Mouse (Mus musculus): ENCODE measurements around the gene Pepd. TPM values are rescaled to one million over a fixed set of nuclear protein-coding genes. Genes with fewer than 3 reads are reported as not detected.
A peak's percentile ranks its signal among the peaks of the same experiment; 100 is the strongest.

Pepd gene
- polyA plus RNA-seq, 1 experiment from 2014 or later: 61.8 TPM

GRCm38 (mm10) chr7:35025409-35026275 is 113.5 kb downstream of the Pepd start:
- no peaks in the 10 kb centered on the region for H3K9me3 ChIP-seq (replicated peaks; ENCODE audit: control insufficient read depth, low read length)
- no peaks in the 10 kb centered on the region for H3K4me1 ChIP-seq (ENCODE audit: control insufficient read depth, insufficient read depth, low read length)
- no peak overlapping the region for H3K9ac ChIP-seq (ENCODE audit: low read length)
- no peak overlapping the region for H3K4me3 ChIP-seq (ENCODE audit: low read depth, low read length)
- no peaks in the 10 kb centered on the region for H3K36me3 ChIP-seq (ENCODE audit: control insufficient read depth, insufficient read depth, low read length)
- no peak overlapping the region for H3K27ac ChIP-seq (ENCODE audit: low read depth, low read length)
- H3K27me3 ChIP-seq (replicated peaks; ENCODE audit: control insufficient read depth, insufficient read depth, low read length): no peaks in the 10 kb centered on the region
- WGBS: 43% methylated on average over 5 of the region's 5 CpGs
- peak; percentile 76 for ATAC-seq
- peak; percentile 76 for DNase-seq (ENCODE audit: low spot score)
- H3K4me2 ChIP-seq (ENCODE audit: low read length): no peak overlapping the region

- Histone ChIP-seq H3K9ac (ENCODE audit: low read length) (no peak overlapping the region), H3K36me3 (ENCODE audit: control insufficient read depth, insufficient read depth, low read length) (no peaks in the 10 kb centered on the region), H3K27me3 (replicated peaks; ENCODE audit: control insufficient read depth, insufficient read depth, low read length) (no peaks in the 10 kb centered on the region), H3K9me3 (replicated peaks; ENCODE audit: control insufficient read depth, low read length) (no peaks in the 10 kb centered on the region), H3K4me2 (ENCODE audit: low read length) (no peak overlapping the region), H3K4me1 (ENCODE audit: control insufficient read depth, insufficient read depth, low read length) (no peaks in the 10 kb centered on the region), H3K4me3 (ENCODE audit: low read depth, low read length) (no peak overlapping the region), H3K27ac (ENCODE audit: low read depth, low read length) (no peak overlapping the region)
- WGBS: 69% methylated on average over 4 of the region's 4 CpGs
- ATAC-seq (peak; percentile 30), DNase-seq (ENCODE audit: low spot score) (no peak)
Observed at GRCm38 (mm10) chr7:35026276-35026630, 114.1 kb downstream of the Pepd start.

- Histone ChIP-seq H3K9me3 (replicated peaks; ENCODE audit: control insufficient read depth, low read length) (no peaks in the 10 kb centered on the region), H3K9ac (ENCODE audit: low read length) (no peak overlapping the region), H3K4me2 (ENCODE audit: low read length) (no peak overlapping the region), H3K27me3 (replicated peaks; ENCODE audit: control insufficient read depth, insufficient read depth, low read length) (no peaks in the 10 kb centered on the region), H3K36me3 (ENCODE audit: control insufficient read depth, insufficient read depth, low read length) (no peaks in the 10 kb centered on the region), H3K4me1 (ENCODE audit: control insufficient read depth, insufficient read depth, low read length) (no peaks in the 10 kb centered on the region), H3K27ac (ENCODE audit: low read depth, low read length) (no peak overlapping the region), H3K4me3 (ENCODE audit: low read depth, low read length) (no peak overlapping the region)
- 79% methylated on average over 3 of the region's 3 CpGs for WGBS
- peak; percentile 71 for DNase-seq (ENCODE audit: low spot score)
- ATAC-seq: peak; percentile 11; the same call in 1 of the 2 replicates
Observed at GRCm38 (mm10) chr7:35026838-35027291, 114.7 kb downstream of the Pepd start.

- peaks cover 4% of the 10 kb centered on the region; the same call in 1 of the 2 replicates for H3K36me3 ChIP-seq (ENCODE audit: control insufficient read depth, insufficient read depth, low read length)
- H3K27me3 ChIP-seq (replicated peaks; ENCODE audit: control insufficient read depth, insufficient read depth, low read length): no peaks in the 10 kb centered on the region
- H3K9me3 ChIP-seq (replicated peaks; ENCODE audit: control insufficient read depth, low read length): no peaks in the 10 kb centered on the region
- H3K27ac ChIP-seq (ENCODE audit: low read depth, low read length): no peak overlapping the region
- H3K9ac ChIP-seq (ENCODE audit: low read length): no peak overlapping the region
- WGBS: 84% methylated on average over 9 of the region's 9 CpGs
- no peak for DNase-seq (ENCODE audit: low spot score)
- H3K4me3 ChIP-seq (ENCODE audit: low read depth, low read length): no peak overlapping the region
- no peak for ATAC-seq
- H3K4me2 ChIP-seq (ENCODE audit: low read length): no peak overlapping the region
- no peaks in the 10 kb centered on the region for H3K4me1 ChIP-seq (ENCODE audit: control insufficient read depth, insufficient read depth, low read length)
Observed at GRCm38 (mm10) chr7:35027801-35028420, 115.7 kb downstream of the Pepd start.

GRCm38 (mm10) chr7:35028559-35028958 is 116.4 kb downstream of the Pepd start:
- Histone ChIP-seq H3K4me2 (ENCODE audit: low read length) (no peak overlapping the region), H3K4me3 (ENCODE audit: low read depth, low read length) (no peak overlapping the region), H3K9ac (ENCODE audit: low read length) (no peak overlapping the region), H3K27me3 (replicated peaks; ENCODE audit: control insufficient read depth, insufficient read depth, low read length) (no peaks in the 10 kb centered on the region), H3K4me1 (ENCODE audit: control insufficient read depth, insufficient read depth, low read length) (no peaks in the 10 kb centered on the region), H3K36me3 (ENCODE audit: control insufficient read depth, insufficient read depth, low read length) (peaks cover 4% of the 10 kb centered on the region; the same call in 1 of the 2 replicates), H3K9me3 (replicated peaks; ENCODE audit: control insufficient read depth, low read length) (no peaks in the 10 kb centered on the region), H3K27ac (ENCODE audit: low read depth, low read length) (no peak overlapping the region)
- WGBS: 84% methylated on average over 16 of the region's 16 CpGs
- ATAC-seq: no peak
- no peak for DNase-seq (ENCODE audit: low spot score)

- ATAC-seq: no peak
- H3K4me1 ChIP-seq (ENCODE audit: control insufficient read depth, insufficient read depth, low read length): no peaks in the 10 kb centered on the region
- no peak for DNase-seq (ENCODE audit: low spot score)
Observed at GRCm38 (mm10) chr7:35029228-35029627, 117.0 kb downstream of the Pepd start.

GRCm38 (mm10) chr7:35029648-35030047 is 117.5 kb downstream of the Pepd start:
- WGBS: 85% methylated on average over 3 of the region's 3 CpGs
- H3K27ac ChIP-seq (ENCODE audit: low read depth, low read length): no peak overlapping the region
- DNase-seq (ENCODE audit: low spot score): no peak
- no peak overlapping the region for H3K4me3 ChIP-seq (ENCODE audit: low read depth, low read length)
- H3K4me1 ChIP-seq (ENCODE audit: control insufficient read depth, insufficient read depth, low read length): no peaks in the 10 kb centered on the region
- no peaks in the 10 kb centered on the region for H3K27me3 ChIP-seq (replicated peaks; ENCODE audit: control insufficient read depth, insufficient read depth, low read length)
- no peak for ATAC-seq
- no peak overlapping the region for H3K9ac ChIP-seq (ENCODE audit: low read length)
- no peaks in the 10 kb centered on the region for H3K9me3 ChIP-seq (replicated peaks; ENCODE audit: control insufficient read depth, low read length)
- peaks cover 4% of the 10 kb centered on the region; the same call in 1 of the 2 replicates for H3K36me3 ChIP-seq (ENCODE audit: control insufficient read depth, insufficient read depth, low read length)
- no peak overlapping the region for H3K4me2 ChIP-seq (ENCODE audit: low read length)

More at GRCm38 (mm10) chr7:35029228-35029627, 117.0 kb downstream of the Pepd start:
- H3K27me3 ChIP-seq (replicated peaks; ENCODE audit: control insufficient read depth, insufficient read depth, low read length): no peaks in the 10 kb centered on the region
- H3K27ac ChIP-seq (ENCODE audit: low read depth, low read length): no peak overlapping the region
- H3K36me3 ChIP-seq (ENCODE audit: control insufficient read depth, insufficient read depth, low read length): peaks cover 4% of the 10 kb centered on the region; the same call in 1 of the 2 replicates
- H3K4me3 ChIP-seq (ENCODE audit: low read depth, low read length): no peak overlapping the region
- H3K9ac ChIP-seq (ENCODE audit: low read length): no peak overlapping the region
- no peak overlapping the region for H3K4me2 ChIP-seq (ENCODE audit: low read length)
- WGBS: 86% methylated on average over 5 of the region's 5 CpGs
- H3K9me3 ChIP-seq (replicated peaks; ENCODE audit: control insufficient read depth, low read length): no peaks in the 10 kb centered on the region

GRCm38 (mm10) chr7:35030567-35030966 is 118.4 kb downstream of the Pepd start:
- ATAC-seq (no peak), DNase-seq (ENCODE audit: low spot score) (no peak)
- no peaks in the 10 kb centered on the region for H3K4me1 ChIP-seq (ENCODE audit: control insufficient read depth, insufficient read depth, low read length)
- H3K36me3 ChIP-seq (ENCODE audit: control insufficient read depth, insufficient read depth, low read length): peaks cover 4% of the 10 kb centered on the region; the same call in 1 of the 2 replicates
- WGBS: 70% methylated on average over 6 of the region's 6 CpGs
- H3K9ac ChIP-seq (ENCODE audit: low read length): no peak overlapping the region
- no peak overlapping the region for H3K27ac ChIP-seq (ENCODE audit: low read depth, low read length)
- H3K27me3 ChIP-seq (replicated peaks; ENCODE audit: control insufficient read depth, insufficient read depth, low read length): no peaks in the 10 kb centered on the region
- H3K4me2 ChIP-seq (ENCODE audit: low read length): no peak overlapping the region
- H3K4me3 ChIP-seq (ENCODE audit: low read depth, low read length): no peak overlapping the region
- H3K9me3 ChIP-seq (replicated peaks; ENCODE audit: control insufficient read depth, low read length): no peaks in the 10 kb centered on the region

- no peak for ATAC-seq
- H3K27ac ChIP-seq (ENCODE audit: low read depth, low read length): 0 out of 2 replicates have a peak overlapping the region, but pooled peaks have one; percentile 48
Observed at GRCm38 (mm10) chr7:35035141-35035553, 123.0 kb downstream of the Pepd start.

More at GRCm38 (mm10) chr7:35035141-35035553, 123.0 kb downstream of the Pepd start:
- no peaks in the 10 kb centered on the region for H3K4me1 ChIP-seq (ENCODE audit: control insufficient read depth, insufficient read depth, low read length)
- no peaks in the 10 kb centered on the region for H3K9me3 ChIP-seq (replicated peaks; ENCODE audit: control insufficient read depth, low read length)
- DNase-seq (ENCODE audit: low spot score): no peak
- peaks cover 4% of the 10 kb centered on the region; the same call in 1 of the 2 replicates for H3K36me3 ChIP-seq (ENCODE audit: control insufficient read depth, insufficient read depth, low read length)
- no peak overlapping the region for H3K4me2 ChIP-seq (ENCODE audit: low read length)
- H3K4me3 ChIP-seq (ENCODE audit: low read depth, low read length): no peak overlapping the region
- 71% methylated on average over 6 of the region's 6 CpGs for WGBS
- H3K9ac ChIP-seq (ENCODE audit: low read length): no peak overlapping the region
- no peaks in the 10 kb centered on the region for H3K27me3 ChIP-seq (replicated peaks; ENCODE audit: control insufficient read depth, insufficient read depth, low read length)
